Mouse (Mus musculus): ENCODE measurements around the gene Myb.

GRCm38 (mm10) chr10:21108182-21108581 is 52.6 kb downstream of the Myb start:
- no peak for TF ChIP-seq GATA1 (IDR thresholded peaks at IDR 0.05; ENCODE audit: low read length)
- TF ChIP-seq TAL1 (IDR thresholded peaks at IDR 0.05; ENCODE audit: low read length): no peak

Data from erythroblast, embryonic 14.5 days (primary cell).